Mouse (Mus musculus) midbrain, embryonic 10.5 days (tissue): ENCODE results near the gene Slc35a3. TPM values are rescaled to one million over a fixed set of nuclear protein-coding genes. Genes with fewer than 3 reads are reported as not detected.
"Not testable (repeated sequence)": the region's sequence is repeated elsewhere in the genome, so short reads cannot be mapped to it uniquely, and the experiment has no call there.

Source experiments
- DNase-seq: peaks from one replicate; pipeline ENCODE4 v3.0.0-alpha.2; 2017; ENCODE audit warnings: low spot score
- H3K27ac ChIP-seq: fragments of 300-500 bp; sonication (generic); replicated peaks from 2 replicates; pipeline ENCODE4 v1.5.1; 2016; ENCODE audit warnings: mild to moderate bottlenecking
- H3K27me3 ChIP-seq: fragments of 300-500 bp; sonication (generic); 2 replicates; pipeline ENCODE4 v1.6.1; 2016; ENCODE audit warnings: low read depth, mild to moderate bottlenecking; ENCODE audit not compliant: poor library complexity, severe bottlenecking
- H3K36me3 ChIP-seq: fragments of 300-500 bp; sonication (generic); 2 replicates; pipeline ENCODE4 v1.6.1; 2016; ENCODE audit warnings: mild to moderate bottlenecking, moderate library complexity
- H3K4me1 ChIP-seq: fragments of 300-500 bp; sonication (generic); 2 replicates; pipeline ENCODE4 v1.6.1; 2016
- H3K4me3 ChIP-seq: fragments of 300-500 bp; sonication (generic); 2 replicates; pipeline ENCODE4 v1.5.1; 2016; ENCODE audit warnings: mild to moderate bottlenecking, moderate library complexity
- H3K9me3 ChIP-seq: fragments of 300-500 bp; sonication (generic); replicated peaks from 2 replicates; pipeline ENCODE4 v1.6.1; 2016; ENCODE audit warnings: mild to moderate bottlenecking
- WGBS: fragments of 180-500 bp; shearing (Covaris S2); methylation state at CpG from one replicate; pipeline ENCODE4 v1.1.7; 2016; 5-methylcytosine and 5-hydroxymethylcytosine counted together
- polyA plus RNA-seq: library from polyadenylated mRNA; unstranded; fragments of >200 nt; fragmentation: Nextera tagmentation; extraction: Ambion mirVana; gene quantifications from 2 replicates; pipeline ENCODE4 v1.2.1, GENCODE M21; 2016

Gene Slc35a3
- polyA plus RNA-seq = 7.3 and 8.3 TPM in 2 replicates

DNA sequence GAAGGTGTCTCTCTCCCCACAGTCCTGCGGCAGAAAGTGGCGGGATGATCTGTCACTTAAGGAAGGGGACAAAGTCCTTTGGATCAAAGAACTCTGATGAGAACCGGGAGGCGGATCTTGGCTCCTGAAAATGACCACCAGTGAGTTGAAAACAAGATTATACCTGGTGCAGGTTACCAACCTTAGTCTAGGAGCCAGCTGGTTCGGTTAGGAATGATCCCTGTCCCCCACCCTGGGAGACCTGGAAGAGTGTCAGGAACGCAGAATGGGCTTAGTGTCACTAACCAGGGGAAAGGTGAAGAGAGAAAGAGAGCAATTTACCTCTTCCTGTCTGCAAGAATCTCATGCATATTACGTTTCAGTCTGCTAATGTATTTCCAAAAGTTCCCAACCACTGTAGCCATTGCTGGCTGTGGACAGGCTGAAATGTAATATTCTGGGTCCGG lies at the start of gene Slc35a3:
TSS of gene Slc35a3 (minus strand) at position 396 of the 446 bp plus-strand sequence.
- no peak for DNase-seq
- H3K9me3 ChIP-seq = no peaks in the 10 kb centered on the region
- WGBS = 3% methylated on average over 8 of the region's 8 CpGs
- peak within 1 kb of the TSS; percentile 97 for H3K4me3 ChIP-seq
- H3K36me3 ChIP-seq = no peaks in the 10 kb centered on the region
- H3K27me3 ChIP-seq = peaks cover 17% of the 10 kb centered on the region
- peak within 1 kb of the TSS; percentile 90 for H3K27ac ChIP-seq
- peaks cover 17% of the 10 kb centered on the region for H3K4me1 ChIP-seq

DNA sequence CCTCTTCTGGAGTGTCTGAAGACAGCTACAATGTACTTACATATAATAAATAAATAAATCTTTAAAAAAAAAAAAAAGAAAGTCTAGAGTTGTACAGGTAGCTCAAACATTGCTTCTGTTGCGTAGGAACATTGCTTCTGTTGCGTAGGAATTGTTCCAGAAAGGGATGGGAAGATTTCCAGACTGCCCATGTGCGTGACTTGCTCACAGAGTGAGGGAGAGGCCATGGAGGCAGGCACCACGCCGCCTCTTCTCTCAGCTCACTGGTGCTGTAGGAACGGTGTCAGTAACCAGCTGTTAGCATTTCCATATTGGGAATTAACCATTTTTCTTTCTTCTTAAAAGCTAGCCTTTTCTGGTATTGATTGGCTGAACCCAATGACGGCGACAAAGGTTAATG lies 40.2 kb upstream of the Slc35a3 start:
- Histone ChIP-seq H3K4me1 (no peaks in the 10 kb centered on the region), H3K27me3 (no peaks in the 10 kb centered on the region), H3K27ac (no peak overlapping the region), H3K4me3 (no peak overlapping the region), H3K9me3 (no peaks in the 10 kb centered on the region), H3K36me3 (peaks cover 32% of the 10 kb centered on the region)
- no peak for DNase-seq
- WGBS = 96% methylated on average over 8 of the region's 8 CpGs

DNA sequence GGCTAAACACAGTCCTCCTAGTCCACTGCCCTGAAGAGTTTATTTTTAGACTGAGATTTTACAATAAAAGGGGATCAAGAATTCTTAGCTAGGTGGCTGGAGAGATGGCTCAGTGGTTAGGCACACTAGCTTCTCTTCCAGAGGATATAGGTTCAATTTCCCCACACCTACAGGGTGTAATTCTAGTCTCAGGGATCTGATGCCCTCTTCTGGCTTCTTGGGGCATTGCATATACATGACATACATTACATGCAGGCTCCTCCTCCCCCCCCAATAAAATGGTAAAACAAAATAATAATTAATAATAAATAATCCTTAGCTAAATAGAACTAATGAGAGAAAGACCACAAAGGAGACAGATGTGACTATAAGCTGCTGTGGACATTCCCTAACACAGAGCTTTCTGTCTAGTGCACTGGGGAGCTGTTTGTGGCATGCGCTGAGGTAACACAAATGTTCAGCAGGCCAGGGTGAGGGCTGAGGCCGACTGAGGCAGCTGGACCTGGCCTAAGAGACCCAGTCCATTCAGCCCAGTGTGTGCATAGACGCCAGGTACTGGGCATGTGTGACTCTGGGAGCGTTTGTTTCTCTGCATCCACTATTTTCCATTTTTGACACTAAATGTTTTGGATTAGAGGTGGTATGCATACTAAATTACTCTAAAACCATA lies 38.7 kb upstream of the Slc35a3 start:
- Histone ChIP-seq H3K4me3 (no peak overlapping the region), H3K9me3 (no peaks in the 10 kb centered on the region), H3K4me1 (no peaks in the 10 kb centered on the region), H3K36me3 (peaks cover 21% of the 10 kb centered on the region; the same call in 1 of the 2 replicates), H3K27me3 (no peaks in the 10 kb centered on the region), H3K27ac (no peak overlapping the region)
- peak; percentile 22 for DNase-seq
- WGBS = 88% methylated on average over 4 of the region's 4 CpGs

DNA sequence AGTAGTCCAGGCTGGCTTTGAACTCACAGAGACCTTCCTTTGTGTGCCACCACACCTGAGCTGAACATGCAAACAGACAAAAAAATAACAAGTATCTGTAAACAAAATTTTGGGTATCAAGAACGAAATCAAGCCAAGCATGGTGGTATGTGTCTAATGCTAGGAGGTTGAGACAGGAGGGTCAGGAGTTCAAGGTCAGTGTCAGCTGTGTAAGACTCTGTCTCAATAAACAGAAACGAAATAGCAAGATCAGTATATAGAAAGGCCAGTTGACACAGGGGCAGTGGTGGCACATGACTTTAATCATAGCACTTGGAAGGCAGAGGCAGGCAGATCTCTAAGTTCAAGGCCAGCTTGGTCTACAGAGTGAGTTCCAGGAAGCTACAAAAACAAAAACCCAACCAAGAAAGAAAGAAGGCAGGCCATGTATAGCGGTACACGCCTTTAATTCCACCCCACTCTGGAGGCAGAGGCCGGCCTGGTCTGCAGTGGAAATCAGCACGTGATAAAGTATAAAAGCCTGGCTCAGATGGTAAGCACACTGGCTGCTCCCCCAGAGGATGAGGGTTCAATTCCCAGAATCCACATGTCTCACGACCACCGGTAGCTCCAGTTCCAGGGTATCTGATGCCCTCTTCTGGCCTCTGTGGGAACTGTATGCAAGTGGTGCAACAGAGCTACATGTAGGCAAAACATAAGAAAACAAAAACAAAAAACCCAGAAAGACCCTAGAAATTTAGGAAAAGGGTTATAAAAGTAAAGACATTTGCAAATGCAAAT lies 36.0 kb upstream of the Slc35a3 start:
- no peaks in the 10 kb centered on the region for H3K4me1 ChIP-seq
- no peaks in the 10 kb centered on the region for H3K9me3 ChIP-seq
- no peaks in the 10 kb centered on the region for H3K27me3 ChIP-seq
- peaks cover 18% of the 10 kb centered on the region for H3K36me3 ChIP-seq
- peak; percentile 64 for DNase-seq
- H3K27ac ChIP-seq = no peak overlapping the region
- no peak overlapping the region for H3K4me3 ChIP-seq
- 59% methylated on average over 8 of the region's 8 CpGs for WGBS

DNA sequence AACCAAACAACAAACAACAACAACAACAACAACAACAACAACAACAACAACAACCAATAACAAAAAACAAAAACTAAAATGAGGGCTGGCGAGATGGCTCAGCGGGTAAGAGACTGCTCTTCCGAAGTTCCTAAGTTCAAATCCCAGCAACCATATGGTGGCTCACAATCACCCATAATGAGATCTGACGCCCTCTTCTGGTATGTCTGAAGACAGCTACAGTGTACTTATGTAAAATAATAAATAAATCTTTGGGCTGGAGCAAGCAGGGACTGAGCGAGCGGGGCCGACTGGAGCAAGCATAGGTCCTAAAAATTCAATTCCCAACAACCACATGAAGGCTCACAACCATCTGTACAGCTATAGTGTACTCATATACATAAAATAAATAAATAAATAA lies 35.0 kb upstream of the Slc35a3 start:
- not testable (repeated sequence) for H3K4me3 ChIP-seq, H3K27ac ChIP-seq, DNase-seq, H3K9me3 ChIP-seq, H3K27me3 ChIP-seq, H3K4me1 ChIP-seq
- 88% methylated on average over 7 of the region's 7 CpGs for WGBS
- peaks cover 18% of the 10 kb centered on the region for H3K36me3 ChIP-seq

DNA sequence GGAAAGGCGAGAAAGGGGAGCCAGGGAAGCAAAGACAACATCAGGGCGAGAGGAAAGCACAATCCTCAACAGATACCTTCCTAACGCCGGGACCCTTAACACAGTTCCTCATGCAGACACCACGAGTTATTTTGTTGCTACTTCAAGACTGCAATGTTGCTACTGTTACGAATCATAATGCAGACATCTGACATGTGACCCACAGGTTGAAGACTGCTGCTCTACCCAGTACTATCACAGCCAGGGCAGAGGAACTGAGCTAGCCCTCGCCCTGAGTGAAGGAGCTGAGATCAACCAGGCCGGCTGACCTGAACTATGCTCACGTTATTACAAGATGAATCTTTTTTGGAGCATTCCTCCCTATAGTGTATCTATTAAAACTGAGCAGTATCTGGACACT lies 28.3 kb upstream of the Slc35a3 start:
- peaks cover 9% of the 10 kb centered on the region for H3K36me3 ChIP-seq
- H3K27ac ChIP-seq = no peak overlapping the region
- H3K4me1 ChIP-seq = no peaks in the 10 kb centered on the region
- H3K27me3 ChIP-seq = no peaks in the 10 kb centered on the region
- H3K4me3 ChIP-seq = no peak overlapping the region
- no peak for DNase-seq
- H3K9me3 ChIP-seq = no peaks in the 10 kb centered on the region
- 83% methylated on average over 9 of the region's 9 CpGs for WGBS

DNA sequence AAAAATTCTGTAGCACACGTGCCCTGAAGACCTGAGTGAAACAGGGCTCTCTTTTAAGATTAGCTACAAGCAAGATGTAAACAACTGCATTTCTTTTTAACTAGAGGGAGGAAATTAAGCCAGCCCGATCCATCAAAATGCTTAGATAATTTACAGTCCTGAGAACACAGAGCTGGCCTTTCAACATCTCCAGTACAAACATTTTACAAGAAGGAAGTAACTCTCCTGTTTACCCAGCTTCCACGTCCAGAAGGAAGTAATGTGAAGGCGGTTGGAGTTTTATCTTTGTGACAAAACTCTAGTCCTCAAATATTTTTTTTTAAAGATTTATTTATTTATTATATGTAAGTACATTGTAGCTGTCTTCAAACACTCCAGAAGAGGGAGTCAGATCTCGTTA lies 27.5 kb upstream of the Slc35a3 start:
- Histone ChIP-seq H3K27me3 (no peaks in the 10 kb centered on the region), H3K4me3 (no peak overlapping the region), H3K36me3 (peaks cover 9% of the 10 kb centered on the region), H3K4me1 (no peaks in the 10 kb centered on the region), H3K27ac (no peak overlapping the region), H3K9me3 (no peaks in the 10 kb centered on the region)
- 88% methylated on average over 5 of the region's 5 CpGs for WGBS
- no peak for DNase-seq

DNA sequence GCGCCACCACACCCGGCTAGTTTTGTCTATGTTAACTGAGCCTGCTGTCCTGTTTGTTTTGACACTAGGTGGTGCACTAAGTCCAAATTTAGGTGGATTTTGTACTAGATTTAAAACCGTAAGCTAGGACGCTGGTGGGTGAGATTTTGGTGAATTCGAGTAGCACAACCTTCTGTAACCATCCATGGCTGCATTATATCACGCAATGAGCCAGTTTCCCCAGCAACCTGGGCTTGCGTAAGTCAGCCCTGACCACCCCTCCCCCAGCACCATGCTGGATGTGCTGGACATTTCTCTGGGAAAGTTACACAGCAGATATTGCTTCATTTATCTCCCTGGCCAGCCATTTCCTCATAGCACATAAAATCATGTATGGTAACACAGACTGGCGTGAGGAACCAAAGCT lies 24.7 kb upstream of the Slc35a3 start:
- WGBS = 82% methylated on average over 8 of the region's 8 CpGs
- no peak for DNase-seq

DNA sequence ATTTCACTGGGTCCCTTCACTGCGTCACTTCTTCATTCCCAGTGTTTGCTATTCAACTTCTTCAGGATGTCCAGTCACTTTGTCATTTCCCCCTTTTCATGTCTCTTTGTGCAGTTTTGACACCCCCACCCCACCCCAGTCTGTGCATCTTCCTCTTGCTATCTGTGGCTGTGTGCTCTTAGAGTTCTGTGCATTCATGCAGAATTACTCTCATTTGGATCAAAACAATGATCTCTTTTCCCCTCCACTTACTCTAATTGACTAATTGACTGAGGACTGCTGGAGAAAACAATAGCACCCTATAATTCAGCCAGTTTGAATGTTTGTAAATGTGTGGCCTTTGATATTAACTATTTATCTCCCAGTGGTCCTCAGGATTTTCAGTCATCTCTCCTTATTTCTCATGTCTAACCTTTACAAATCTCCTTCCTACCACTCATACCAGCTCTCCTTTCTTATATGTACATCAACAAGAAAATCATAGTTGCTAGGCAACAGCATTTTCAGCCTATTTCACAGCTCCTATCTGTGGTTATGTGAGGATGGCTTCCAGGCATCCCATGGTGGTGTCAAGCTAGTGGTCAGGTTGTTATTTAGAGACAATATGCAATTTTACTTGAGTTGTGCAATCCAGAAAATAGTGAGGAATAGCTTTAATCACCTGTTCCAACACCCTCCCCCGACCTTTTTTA lies 17.0 kb upstream of the Slc35a3 start:
- H3K27me3 ChIP-seq = no peaks in the 10 kb centered on the region
- WGBS = 78% methylated on average over 2 of the region's 2 CpGs

More for the DNA sequence above, 24.7 kb upstream of the Slc35a3 start:
- no peaks in the 10 kb centered on the region for H3K9me3 ChIP-seq
- H3K36me3 ChIP-seq = no peaks in the 10 kb centered on the region
- H3K4me1 ChIP-seq = no peaks in the 10 kb centered on the region
- no peak overlapping the region for H3K4me3 ChIP-seq
- H3K27ac ChIP-seq = no peak overlapping the region
- H3K27me3 ChIP-seq = no peaks in the 10 kb centered on the region

DNA sequence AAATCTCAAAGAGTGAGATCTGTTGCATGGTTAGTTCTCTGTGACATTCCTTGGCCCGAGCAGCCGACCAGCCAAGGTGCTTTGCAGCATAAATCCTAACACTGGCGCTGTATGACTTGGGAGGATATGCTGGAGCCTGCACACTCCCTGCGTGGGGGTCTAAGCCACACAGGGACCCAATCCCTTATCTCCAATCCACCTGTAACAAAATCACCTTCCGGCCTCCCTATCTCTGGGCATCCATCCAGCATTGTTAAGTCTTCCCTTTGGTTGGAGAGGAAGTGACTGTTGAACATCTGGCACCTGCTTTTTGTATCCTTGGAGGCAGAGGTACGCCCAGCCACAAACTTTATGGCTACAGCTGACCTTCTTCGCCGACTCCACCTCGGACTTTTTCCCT lies 14.2 kb upstream of the Slc35a3 start:
- Histone ChIP-seq H3K36me3 (no peaks in the 10 kb centered on the region), H3K27ac (no peak overlapping the region), H3K9me3 (no peaks in the 10 kb centered on the region), H3K27me3 (no peaks in the 10 kb centered on the region), H3K4me3 (no peak overlapping the region), H3K4me1 (0 out of 2 replicates have a peak, but pooled peaks cover 3% of the 10 kb centered on the region)
- DNase-seq = no peak
- 79% methylated on average over 9 of the region's 9 CpGs for WGBS

More for the DNA sequence above, 17.0 kb upstream of the Slc35a3 start:
- Histone ChIP-seq H3K4me3 (no peak overlapping the region), H3K27ac (no peak overlapping the region), H3K36me3 (no peaks in the 10 kb centered on the region), H3K4me1 (no peaks in the 10 kb centered on the region), H3K9me3 (no peaks in the 10 kb centered on the region)
- DNase-seq = no peak

DNA sequence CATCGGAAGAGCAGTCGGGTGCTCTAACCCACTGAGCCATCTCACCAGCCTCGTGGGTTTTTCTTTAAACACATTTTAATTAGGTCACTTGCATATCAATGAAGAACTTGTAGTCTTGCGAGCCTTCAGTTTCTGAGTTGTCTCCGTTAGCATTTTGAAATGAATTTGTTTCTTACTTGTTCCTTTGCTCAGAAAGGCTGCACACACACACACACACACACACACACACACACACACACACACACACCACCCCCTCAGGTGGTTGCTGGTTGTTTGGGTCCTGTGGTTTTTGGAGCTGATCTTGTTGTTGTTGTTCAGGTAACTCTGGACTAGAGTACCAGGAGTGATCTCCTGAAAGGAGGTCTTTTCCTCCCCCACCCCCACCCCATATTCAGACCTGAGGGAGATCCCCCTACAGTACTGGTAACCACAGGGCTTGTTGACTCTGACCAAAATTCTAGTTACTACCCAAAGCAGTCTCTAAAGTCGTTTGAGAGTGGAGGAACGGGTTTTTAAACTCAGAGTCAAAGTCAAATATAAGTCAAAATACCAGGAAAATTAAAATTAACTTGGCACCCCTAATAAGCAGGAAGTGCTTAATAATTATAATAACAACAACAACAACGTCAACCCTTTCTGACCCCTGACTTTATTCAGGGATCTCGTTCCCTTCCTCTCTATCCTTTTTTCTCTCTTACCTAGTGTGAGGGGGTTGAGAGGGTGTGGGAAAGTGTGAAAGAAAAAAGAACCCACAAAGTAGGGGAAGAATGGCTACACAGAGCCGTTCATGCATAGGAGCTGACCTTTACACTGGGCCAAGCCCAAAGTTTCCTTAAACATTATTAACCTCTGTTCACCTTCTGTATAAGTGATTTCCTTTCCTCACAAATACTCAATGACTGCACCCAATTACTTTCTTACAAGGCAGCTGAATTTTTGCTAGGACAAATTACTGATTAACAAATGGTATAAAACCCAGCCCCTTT lies 11.2 kb upstream of the Slc35a3 start:
- no peak for DNase-seq
- Histone ChIP-seq H3K27ac (no peak overlapping the region), H3K36me3 (no peaks in the 10 kb centered on the region), H3K4me1 (0 out of 2 replicates have a peak, but pooled peaks cover 3% of the 10 kb centered on the region), H3K9me3 (no peaks in the 10 kb centered on the region), H3K4me3 (no peak overlapping the region), H3K27me3 (no peaks in the 10 kb centered on the region)
- 60% methylated on average over 10 of the region's 10 CpGs for WGBS

DNA sequence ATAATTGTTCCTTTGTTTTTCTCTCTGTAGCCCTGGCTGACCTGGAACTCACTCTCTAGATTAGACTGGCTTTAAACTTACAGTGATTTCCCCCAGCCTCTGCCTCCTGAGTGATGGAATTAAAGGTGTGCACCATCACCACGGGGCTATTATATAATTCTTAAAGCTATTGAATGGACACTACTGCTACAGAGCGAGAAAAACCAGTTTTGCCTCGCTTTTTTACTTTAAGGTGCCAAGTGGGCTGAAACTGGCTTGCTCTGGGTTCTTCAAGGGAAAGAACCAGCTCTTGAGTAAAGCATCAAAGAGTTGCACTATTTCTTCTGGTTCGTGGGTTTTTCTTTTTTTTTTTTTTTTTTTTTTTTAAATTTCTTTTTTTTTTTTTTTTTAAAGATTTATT lies 10.3 kb upstream of the Slc35a3 start:
- WGBS = 82% methylated on average over 4 of the region's 4 CpGs
- Histone ChIP-seq H3K36me3 (no peaks in the 10 kb centered on the region), H3K9me3 (no peaks in the 10 kb centered on the region), H3K27ac (no peak overlapping the region), H3K27me3 (no peaks in the 10 kb centered on the region), H3K4me3 (no peak overlapping the region), H3K4me1 (0 out of 2 replicates have a peak, but pooled peaks cover 3% of the 10 kb centered on the region)
- no peak for DNase-seq
